Mouse (Mus musculus): ENCODE results near the gene Tmem184b.

Tmem184b gene

DNA sequence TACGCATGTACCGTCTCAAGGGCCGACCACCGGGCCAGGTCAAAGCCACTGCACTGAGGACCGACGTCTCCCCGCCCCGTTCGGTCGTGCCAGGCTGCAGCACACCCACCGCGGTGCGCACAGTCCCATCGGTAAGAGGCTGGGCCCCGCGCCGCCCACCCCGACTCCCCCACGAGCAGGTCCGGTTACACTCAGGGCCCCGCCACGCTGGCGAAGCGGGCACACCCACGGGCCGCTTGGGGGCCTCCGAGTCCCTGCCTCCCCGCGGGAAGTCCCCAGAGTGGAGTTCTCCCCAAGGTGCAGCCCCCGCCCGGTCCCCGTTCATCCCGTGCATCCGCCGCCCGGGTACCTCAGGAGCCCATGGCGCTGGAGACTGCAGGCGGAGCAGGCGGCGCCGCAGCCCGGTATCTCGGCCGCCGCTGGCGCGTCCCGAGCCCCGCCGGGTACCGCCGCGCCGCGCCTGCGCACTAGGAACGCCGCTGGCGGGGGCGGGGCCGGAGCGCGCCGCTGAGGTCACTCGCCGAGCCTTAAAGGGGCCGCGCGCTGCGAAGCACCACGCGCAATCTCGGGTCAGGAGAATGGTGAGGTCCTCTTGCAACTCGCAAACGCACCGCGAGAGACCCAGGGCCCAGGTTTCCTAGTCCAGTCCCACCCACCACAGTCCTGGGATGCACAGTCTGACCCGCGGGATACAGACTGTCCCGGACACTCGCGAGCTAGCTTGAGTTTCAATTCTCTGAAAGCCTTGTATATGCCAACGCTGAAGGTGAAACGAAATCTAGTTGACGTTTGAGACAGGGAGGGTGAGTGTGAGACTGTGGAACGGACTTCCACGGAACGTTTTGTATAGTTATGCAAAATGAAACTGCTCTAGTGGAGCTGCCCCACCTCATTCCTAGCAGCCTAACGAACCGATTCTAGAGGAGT is at the start of gene Tmem184b:
Gene Tmem184b (minus strand): TSS at position 734 of the 927 bp plus-strand sequence.
- in situ Hi-C loops (cut with MboI) = no loop called here

DNA sequence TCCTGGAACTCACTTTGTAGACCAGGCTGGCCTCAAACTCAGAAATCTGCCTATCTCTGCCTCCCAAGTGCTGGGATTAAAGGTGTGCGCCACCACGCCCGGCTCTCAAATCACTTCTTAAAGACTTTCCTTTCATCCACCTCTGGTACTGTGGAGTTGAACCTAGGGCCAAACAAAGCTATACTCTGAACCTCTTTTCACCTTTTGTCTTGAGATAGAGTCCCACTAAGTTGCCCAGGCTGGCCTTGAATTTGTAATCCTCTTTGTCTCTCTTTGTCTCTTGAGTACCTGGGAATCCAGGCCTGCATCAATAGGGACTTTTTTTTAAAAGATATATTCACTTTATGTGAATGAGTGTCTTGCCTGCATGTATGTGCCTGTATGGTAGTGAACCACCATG is 44.7 kb upstream of the Tmem184b start:
- in situ Hi-C loops (cut with MboI) = no loop called here

DNA sequence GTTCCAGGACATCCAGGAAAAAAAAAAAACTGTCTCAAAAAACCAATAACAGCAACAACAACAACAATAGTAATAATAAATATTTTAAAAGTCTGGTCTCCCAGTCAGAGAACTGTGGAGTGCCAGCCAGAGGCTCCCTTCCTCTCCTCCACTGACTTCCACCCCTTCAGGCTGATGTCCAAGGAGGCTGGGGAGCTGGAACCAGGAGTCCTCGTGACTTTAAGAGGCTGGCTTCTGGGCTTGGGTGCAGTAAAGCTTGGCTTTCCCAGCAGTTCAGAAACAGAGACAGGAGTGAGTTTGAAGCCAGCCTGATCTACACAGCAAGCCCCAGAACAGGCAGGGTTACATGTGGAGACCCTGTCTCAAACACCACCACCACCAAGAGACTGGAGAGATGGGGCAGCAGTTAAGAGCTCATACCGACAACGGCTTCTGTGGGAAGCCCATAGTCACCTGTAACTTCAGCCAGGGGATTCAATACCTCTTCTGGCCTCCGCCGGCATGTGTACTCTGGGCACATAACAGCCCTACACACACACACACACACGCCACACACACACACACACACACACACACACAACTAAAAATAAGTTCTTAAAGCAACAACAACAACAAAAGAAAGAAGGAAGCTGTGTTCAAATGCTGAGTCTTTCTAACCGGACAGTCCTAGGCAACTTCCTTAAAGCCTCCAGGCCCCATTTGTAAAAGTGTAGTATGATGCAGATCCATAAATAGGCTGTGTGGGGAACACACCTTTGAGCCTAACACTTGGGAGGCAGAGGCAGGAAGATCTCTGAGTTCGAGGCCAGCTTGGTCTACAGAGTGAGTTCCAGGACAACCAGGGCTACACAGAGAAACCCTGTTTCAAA is 42.7 kb upstream of the Tmem184b start:
- in situ Hi-C loops (cut with MboI) = no loop called here

DNA sequence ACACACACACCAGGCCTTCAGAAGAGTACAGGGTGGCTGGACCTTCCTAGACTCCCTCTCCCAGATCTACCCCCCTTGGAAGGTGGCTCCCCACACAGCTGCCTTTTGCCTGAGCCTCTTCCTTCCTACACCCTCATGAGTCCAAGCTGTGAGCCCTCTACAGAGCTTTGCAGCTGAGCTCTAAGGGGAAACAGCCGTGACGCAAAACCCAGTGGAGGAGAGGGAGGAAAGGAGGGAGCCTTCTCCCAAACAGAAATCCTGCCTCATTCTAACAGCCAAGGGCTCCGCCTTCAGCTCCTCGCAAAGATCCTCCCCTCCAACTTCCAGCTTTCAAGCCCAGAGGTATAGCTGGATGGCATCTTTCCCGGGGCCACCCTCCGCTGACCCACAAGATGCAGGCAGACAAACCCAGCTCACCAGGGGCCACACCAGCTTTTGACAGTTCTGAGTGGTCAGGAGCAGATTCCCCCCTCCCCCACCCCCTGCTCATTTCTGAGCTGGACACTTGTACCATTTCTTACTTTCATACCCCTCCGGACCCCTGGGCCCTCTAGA is 40.6 kb upstream of the Tmem184b start:
- in situ Hi-C loops (cut with MboI) = no loop called here

DNA sequence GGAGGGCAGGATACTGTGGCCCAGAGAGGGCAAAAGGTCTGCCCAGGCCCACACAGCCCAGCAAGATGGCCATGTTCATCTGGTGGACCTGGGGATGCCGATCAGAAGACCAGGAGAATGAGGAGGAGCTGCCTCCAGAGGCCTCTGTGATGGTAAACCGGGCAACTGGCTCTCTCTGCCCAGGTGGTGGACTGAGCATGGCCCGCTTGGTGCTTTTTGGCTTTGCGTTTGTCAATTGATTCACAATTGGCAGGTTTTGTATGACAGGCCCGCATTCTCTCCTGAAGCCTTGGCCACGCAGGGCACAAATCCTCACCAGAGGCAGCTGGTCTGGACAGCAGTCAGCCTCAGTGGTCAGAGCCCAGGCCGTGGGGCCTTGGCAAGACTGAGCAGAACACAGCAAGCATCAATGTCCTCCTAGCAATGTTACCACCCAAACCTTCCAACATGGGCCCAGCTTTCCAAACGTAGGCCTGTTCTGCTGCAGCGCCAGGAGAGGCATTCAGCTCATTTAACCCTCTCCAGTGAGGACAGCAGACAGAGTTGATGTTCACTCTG is 39.7 kb upstream of the Tmem184b start:
- in situ Hi-C loops (cut with MboI) = no loop called here

DNA sequence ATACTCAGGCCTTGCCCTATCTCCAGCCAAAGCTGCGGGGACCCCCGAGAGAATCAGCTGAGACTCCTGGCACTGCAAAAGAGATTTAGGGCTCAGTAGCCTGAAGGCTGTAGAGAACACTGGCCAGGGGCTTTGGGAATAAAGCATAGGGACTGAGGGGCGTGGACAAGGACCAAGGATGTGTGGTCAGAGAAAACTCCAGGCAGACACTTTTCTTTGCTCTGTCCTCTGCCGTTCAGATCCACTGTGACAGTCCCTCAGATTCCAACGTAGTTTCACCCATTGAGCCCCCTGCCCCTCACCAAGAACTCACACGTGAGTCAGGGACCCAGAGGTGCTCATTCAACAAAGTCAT is 38.9 kb upstream of the Tmem184b start:
- in situ Hi-C loops (cut with MboI) = no loop called here

DNA sequence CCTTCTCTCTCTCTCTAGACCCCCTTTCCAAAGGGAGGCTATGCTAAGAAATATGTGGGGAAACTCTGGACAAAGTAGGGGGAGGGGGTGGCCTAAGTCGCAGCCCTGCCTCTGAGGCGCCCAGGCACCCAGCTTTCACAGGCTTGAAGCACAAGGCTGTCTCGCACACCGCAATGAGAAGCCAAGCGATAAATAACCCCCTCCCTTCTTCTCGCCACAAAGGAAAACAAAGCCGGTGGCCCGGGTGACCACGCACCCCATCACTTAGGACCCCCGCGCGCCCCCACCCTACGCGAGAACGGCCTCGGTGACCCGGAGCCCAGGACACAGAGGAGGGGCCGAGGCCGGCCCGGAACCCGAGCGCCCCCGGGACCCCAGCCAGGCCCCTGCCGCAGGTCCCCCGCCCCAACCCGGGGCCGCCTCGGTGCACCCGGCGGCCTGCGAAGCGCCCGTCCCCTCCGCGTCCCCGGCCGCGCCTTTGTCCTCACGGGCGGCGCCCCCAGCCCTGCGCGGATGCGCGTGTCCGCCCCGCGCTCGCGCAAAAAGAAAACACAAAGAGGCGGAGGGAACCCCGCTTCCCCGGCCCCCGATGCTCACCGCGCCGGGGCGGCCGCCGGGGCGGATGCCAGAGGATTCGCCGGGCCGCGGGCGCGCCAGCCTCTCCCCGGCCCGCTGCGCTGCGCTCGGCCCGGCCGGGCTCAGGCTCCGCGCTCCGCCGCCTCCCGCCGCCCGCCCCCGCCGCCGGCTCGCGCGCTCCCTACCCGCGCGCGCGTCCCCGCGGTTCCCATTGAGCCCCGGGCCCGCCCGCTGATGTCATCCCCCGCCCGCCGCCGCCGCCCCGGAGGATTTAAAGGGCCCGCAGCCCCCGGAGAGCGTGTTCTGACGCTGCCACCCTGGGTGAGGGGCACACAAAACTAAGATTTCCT is 38.2 kb upstream of the Tmem184b start:
- in situ Hi-C loops (cut with MboI) = no loop called here

DNA sequence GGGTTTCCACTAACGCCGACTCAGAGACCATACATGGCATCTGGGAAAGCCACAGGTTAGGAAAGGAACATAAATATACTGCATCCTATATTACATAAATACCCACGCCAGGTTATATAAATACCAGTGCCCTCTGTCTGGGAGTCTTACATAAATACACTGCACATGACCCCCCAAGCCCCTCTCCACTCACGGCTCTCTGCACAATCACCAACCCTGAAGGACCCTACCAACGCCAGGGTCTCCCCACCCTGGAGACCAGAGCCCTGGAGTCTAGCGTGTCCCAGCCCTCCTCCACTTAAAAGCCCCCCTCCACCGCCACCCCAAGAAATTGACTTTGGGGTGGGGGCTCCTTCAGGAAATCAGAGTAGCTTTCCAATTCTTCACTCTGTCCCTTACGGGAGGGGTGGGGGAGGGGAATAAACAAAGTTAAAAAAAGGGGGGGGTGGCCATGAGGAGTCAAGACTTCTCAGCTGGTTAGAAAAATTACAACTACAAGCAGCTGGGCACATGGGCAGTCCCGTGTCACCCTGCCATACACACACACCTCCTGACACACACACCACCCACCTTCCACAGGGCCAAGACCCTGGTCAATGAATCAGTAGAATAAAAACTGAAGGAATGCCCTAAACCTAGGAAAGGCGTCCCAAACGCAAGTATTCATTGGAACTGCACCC is 37.4 kb upstream of the Tmem184b start:
- in situ Hi-C loops (cut with MboI) = no loop called here

DNA sequence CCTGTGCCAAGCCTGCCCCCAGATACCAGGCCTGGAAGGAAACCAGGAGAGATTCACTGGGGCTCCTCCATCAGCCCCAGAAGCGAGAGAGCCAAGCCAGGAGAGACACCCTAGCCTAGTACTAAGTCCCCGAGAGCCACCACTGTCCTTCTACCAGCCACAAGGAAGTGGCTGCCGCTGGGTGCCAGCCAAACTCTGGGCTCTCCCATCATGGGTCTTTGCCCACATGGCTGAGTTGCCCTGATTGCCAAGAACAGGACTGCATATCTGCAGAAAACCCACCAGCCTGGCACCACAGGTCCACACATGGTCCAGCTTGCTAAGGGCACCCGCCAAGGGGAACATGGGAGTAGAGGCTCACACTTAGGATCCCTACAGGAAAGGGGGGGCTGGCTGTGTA is 36.9 kb upstream of the Tmem184b start:
- in situ Hi-C loops (cut with MboI) = no loop called here

DNA sequence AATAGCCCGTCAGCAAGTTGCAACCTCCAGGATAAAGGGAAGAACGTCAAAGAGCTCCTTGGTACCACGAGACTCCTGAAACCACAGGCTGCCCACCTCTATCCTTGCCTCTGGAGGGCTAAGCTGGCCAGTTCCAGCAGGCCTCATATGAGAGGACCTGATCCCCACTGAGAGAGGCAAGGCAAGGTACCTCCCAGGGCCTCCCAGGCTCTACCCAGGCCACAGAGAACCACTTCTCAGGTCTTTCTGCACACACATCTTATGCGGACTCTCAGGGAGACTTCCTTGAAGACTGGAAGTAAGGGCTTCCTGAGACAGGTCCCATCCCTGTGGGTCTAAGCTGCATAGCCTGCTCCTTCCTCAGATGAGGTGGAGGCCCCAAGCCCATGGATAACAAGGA is 36.0 kb upstream of the Tmem184b start:
- in situ Hi-C loops (cut with MboI) = no loop called here

DNA sequence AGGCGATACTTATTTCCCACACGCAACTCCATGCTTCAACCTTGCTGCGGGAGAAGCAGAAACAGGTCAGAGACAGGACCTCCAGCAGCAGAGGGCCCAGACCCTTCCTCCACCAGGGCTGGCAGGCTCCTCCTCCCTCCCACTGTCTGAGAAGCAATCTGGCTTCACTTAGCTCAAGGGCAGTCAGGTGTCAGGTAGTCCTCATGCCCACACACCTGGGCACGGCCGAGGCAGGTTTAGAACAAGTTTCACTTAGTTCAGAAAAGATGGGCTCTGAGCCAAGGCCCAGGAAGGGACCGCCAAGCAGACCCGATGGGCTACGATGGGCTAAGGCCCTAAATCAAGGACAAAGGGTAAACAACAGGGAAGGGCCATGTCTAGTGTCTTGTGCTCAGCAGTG is 35.4 kb upstream of the Tmem184b start:
- in situ Hi-C loops (cut with MboI) = no loop called here

DNA sequence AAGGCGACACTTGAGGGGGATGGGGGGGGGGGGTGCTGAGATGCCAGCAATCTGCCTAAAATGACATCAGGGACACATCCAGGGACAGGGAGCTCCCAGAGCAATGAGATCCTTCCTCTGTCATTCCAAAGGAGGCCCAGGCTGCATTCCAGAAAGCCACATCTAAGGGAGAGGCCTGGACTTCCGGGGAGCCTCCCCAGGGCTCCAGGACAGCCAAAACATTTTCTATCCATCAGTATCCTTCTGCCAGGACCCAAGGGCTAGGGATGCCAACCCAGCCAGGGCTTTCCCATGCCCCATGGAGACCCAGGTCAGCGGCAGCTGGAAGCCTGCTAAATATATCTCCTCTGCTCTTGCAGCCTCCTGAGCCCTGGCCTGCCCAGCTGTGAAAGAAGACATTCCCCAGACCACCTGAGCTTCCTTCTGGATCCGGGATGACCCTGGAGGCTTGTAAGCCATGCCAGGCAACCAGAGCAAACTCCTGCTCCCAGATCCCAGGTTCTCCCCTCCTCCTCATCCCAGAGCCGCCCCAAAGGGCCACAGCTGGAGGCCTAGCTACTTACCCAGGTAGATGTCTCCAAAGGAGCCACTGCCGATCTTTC is 34.9 kb upstream of the Tmem184b start:
- in situ Hi-C loops (cut with MboI) = no loop called here

DNA sequence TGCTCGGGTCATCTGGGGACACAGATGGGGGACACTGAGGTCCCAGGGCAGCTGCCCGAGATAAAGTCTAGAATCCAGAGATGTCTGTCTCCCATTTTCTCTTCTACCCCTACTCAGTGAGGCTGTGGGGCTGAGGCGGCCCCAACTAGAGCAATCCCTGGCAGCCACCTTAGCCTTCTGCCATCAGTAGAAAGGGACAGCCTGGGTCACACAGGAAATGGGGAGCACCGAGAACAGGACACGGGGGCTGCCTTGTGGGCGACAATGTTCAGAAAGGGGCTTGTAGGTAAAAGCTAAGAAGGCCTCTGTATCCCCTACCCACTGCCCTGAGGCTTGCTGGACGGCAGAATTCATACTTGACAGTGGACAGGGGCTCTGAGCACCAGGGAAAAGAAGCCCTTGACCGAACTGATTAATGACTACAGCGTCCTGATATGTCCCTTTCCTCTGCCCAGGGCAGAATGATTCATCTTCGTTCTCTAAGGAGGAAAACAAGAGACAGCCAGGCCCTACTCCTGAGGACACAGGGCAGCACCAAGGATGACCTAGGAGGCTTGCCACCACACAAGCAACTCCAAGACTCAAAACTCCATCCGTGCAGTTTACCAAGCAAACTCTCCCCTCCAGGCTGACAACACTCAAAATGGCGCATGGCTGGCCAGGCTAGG is 34.3 kb upstream of the Tmem184b start:
- in situ Hi-C loops (cut with MboI) = no loop called here

DNA sequence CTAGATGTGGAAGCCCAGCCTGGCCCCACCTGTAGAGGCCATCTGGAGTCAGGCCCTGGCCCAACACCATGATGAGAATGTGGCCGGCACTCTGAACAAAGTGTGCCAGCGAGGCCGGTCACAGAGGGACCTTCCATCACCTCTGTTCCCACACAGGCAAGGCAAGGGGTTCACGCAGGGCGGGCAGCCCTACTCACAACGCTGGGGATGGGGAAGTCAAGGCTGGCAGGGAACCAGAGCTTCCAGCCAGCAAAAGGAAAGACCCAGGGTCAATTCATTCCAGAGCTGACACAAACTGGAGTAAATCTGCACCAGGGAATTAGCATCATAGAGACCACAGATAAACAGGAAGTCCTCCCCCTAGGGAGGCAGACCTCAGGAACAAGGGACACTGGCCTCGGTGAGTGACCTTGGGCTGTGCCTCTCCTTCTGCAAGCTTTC is 33.1 kb upstream of the Tmem184b start:
- in situ Hi-C loops (cut with MboI) = no loop called here

DNA sequence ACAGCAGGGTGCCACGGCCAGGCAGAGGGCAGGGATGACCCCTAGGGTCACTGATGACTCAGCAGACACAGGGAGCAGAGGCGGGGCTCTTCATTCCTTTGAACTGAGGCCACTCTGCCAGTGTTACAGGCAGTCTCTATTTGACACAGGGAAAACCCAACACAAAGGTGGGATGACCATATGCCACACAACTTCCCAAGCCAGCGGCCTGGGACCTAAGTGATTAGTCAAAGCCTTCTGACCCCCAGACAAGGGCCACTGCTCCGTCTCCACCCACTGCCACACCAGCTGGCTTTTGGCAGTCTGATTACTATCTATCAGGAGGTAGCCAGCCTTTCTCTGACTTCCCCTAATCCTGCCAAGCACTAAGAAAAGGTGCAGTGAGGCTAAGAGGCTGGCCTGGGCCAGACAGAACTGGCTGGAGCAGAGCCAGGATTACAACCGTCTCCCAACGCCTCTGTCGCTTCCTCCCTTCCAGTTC is 31.9 kb upstream of the Tmem184b start:
- in situ Hi-C loops (cut with MboI) = no loop called here

DNA sequence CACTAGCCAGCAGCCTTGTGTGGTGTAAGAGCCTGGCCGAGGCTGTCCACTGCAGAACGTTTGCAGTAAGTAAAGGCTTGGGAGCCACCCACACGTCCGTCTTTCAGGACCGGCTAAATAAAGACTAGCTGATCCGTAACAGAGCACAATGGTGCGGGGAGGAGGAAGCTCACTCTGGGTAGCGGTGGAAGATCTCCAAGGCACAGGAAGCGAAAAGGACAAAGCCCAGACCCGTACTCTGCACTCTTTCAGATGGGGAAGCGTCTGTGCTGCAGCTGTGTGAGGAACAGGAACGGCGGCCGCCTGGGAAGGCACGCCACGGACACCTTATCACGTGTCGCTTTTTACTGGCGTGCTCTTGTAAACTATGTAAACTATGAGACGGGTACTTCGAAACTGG is 29.5 kb upstream of the Tmem184b start:
- in situ Hi-C loops (cut with MboI) = no loop called here

DNA sequence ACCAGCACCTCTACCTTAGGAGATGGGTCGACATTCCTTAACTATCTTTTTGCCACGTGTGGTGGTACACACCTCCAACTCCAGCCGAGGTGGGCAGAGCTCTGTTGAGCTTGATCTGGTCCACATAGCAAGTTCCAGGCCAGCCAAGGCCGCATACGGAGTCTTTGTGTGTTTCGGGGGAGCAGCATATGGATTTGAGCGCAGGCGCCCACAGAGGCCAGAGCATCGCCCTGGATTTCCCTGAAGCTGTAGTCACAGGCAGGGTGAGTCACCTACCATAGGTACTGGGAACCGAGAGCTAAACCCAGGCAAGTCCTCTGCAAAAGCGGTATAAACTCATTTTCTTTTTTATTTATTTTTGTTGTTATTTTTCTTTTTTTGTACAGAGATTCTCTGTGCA is 29.0 kb upstream of the Tmem184b start:
- in situ Hi-C loops (cut with MboI) = no loop called here

DNA sequence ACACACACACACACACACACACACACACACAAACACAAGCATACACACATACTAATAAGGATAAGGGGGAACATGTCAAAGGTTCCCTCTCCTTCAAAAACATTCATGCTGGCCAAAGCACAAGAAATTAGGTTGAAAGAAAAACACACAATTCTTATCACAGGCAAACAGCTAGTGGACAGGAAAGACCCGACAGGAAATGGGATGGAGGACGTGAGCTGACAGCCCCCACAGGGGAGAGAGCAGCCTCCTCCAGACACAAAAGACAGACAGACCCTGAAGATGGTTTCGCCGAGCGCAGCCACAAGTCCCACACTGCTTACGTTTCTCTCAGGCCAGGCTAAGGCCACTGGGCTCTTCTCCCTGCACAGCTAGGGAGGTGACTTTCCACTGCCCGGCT is 28.6 kb upstream of the Tmem184b start:
- in situ Hi-C loops (cut with MboI) = no loop called here

DNA sequence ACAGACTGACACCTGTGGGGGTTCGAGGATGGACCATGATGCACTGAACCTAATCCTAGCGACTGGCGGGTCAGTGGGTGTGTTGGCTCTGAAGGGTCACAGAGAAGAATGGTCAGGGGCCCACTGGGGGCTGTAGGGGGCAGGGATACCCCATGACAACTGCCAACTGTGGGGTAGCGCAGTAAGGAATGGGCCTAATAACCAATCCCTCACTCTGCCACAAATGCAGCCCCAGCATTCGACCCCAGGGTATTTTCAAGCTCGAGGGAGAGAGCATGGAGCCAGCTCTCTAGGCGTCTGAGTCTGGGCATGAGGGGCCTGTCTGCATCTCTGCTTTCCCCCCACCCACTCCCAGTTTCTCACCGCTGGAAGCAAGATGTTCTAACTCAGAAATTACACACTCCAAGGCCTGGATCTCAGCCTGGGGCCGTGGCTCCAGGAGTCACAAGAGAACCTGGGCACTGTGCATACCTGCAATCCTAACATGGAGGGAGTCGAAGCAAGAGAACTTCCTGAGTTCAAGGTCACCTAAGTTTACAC is 27.2 kb upstream of the Tmem184b start:
- in situ Hi-C loops (cut with MboI) = no loop called here
